Mouse (Mus musculus) neutrophil, adult 83 days (primary cell): ENCODE results near the gene Ctla2a. TPM values are rescaled to one million over a fixed set of nuclear protein-coding genes. Genes with fewer than 3 reads are reported as not detected.

ENCODE experiments used
- total RNA-seq, 2 experiments: library from RNA; stranded (reverse); gene quantifications; one replicate each; pipeline ENCODE4 v1.2.4; 2023

Gene Ctla2a
- 1 to 10 TPM in 1 of 2 experiments, not detected in 1; 1.6 TPM for total RNA-seq

DNA sequence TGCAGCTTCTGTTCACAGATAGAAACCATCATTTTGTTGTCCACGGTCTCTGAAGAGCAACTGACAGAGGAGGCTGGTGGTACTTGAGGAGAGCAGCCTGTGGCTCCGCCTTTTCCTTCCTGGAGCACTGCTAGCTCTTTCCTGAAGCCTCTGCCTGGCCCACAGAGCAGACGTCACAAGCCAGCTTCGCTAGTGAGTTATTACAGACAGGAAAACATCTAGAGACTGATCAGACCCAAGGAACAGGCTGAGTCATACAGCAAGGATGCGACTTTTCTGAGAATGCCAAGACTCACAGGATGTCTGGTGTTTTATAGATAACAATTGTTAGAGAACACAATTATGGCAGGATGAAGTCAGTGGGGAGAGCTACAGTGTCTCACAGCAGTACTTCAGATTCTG, at the start of gene Ctla2a, which contains the start of gene Gm49391:
Gene Ctla2a, minus strand, starts transcription at position 126 of the 402 bp plus-strand sequence.
Gene Gm49391, minus strand, starts transcription at position 72 of the 402 bp plus-strand sequence.

DNA sequence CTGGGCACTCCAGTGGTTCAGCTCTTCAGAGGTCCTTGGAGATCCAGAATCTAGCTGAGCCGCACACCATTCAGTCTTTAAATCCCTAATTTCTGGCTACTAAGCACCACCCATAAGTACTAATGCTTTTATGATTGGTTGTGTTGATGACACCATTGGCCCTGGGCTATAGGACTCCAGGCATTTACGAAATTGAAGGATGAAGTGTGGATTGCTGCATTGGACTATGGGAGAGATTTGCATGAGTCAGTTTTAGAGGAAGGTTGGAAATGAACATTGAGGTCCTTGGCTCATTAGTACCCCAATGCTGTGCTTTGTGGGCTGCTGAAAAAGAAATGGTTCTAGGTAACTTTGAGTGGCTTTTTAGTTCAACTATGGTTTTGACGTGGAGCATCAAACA, 5.5 kb upstream of the Ctla2a start, which contains the start of gene Tpbpa:
Gene Tpbpa, minus strand, starts transcription at position 101 of the 400 bp plus-strand sequence.

DNA sequence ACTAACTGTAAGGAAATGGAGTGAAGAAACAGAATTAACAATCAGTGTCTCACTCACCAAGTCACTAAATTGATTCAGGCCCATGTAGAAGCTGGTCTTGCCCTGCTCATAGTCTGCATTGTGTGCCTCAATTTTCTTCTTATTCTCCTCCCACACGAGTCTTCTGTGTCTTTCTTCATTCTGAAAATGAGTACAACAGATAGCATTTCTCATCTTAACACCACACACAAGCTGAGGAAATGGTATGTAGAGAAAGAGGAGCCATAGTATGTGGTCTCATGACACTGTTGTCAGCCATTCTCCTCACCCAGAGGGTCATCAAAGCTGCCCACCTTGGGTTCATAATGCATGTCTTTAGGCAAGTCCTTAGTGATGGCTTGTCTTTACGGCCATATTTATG, 935 bp downstream of the Ctla2a start, which contains the start of gene Gm49393:
Gene Gm49393, minus strand, starts transcription at position 101 of the 400 bp plus-strand sequence.

DNA sequence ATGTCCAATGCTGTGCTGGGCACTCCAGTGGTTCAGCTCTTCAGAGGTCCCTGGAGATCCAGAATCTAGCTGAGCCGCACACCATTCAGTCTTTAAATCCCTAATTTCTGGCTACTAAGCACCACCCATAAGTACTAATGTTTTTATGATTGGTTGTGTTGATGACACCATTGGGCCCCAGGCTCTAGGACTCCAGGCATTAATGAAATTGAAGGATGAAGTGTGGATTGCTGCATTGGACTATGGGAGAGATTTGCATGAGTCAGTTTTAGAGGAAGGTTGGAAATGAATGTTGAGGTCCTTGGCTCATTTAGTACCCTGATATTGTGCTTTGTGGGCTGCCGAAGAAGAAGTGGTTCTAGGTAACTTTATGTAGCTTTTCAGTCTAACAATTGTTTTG, 31.6 kb downstream of the Ctla2a start, which contains the start of gene Tpbpb:
Gene Tpbpb, minus strand, starts transcription at position 101 of the 400 bp plus-strand sequence.

DNA sequence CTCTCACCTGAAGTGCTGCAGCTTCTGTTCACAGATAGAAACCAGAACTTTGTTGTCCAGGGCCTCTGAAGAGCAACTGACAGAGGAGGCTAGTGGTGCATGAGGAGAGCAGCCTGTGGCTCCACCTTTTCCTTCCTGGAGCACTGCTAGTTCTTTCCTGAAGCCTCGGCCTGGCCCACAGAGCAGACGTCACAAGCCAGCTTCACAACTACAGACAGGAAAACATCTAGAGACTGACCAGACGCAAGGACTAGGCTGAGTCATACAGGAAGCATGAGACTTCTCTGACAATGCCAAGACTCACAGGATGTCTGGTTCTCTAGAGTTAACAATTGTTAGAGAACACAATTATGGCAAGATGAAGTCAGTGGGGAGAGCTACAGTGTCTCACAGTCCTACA, 39.1 kb downstream of the Ctla2a start, which contains the start of gene Ctla2b:
Gene Ctla2b, minus strand, starts transcription at position 120 of the 400 bp plus-strand sequence.

GRCm38 (mm10) chr13:60896794-60897193, 39.6 kb downstream of the Ctla2a start, which contains the start of gene Gm49392:
Gm49392 (minus strand) TSS chr13:60896894.

Other genes with a start within 250 kb of the Ctla2a start
- not detected for gene BC051665, start 150.3 kb downstream of the Ctla2a start, total RNA-seq
- not detected for gene Ctsll3, start 133.8 kb downstream of the Ctla2a start, total RNA-seq
- gene 4930486L24Rik, start 72.2 kb downstream of the Ctla2a start, total RNA-seq: not detected
- not detected for gene Gm49392, start 39.7 kb downstream of the Ctla2a start, total RNA-seq
- 1 to 10 TPM in 1 of 2 experiments, not detected in 1; 1.3 TPM for gene Ctla2b, start 39.2 kb downstream of the Ctla2a start, total RNA-seq
- not detected for gene Tpbpb, start 31.7 kb downstream of the Ctla2a start, total RNA-seq
- gene Gm49393, start 1.0 kb downstream of the Ctla2a start, total RNA-seq: not detected
- not detected for gene Gm49391, start 54 bp downstream of the Ctla2a start, total RNA-seq
- gene Tpbpa, start 5.4 kb upstream of the Ctla2a start, total RNA-seq: not detected
- gene Ctsj, start 69.3 kb upstream of the Ctla2a start, total RNA-seq: not detected
- not detected for gene Ctsq, start 104.0 kb upstream of the Ctla2a start, total RNA-seq
- gene Ctsr, start 227.6 kb upstream of the Ctla2a start, total RNA-seq: not detected